Mouse (Mus musculus): ENCODE measurements around the gene Btnl1. TPM values are rescaled to one million over a fixed set of nuclear protein-coding genes. Genes with fewer than 3 reads are reported as not detected.

The Btnl1 gene
- polyA plus RNA-seq, 1 experiment from 2014 or later, result not detected

- WGBS, result 77% methylated on average over 7 of the region's 7 CpGs
- no peak overlapping the region for H3K27ac ChIP-seq (replicated peaks)
- H3K9me3 ChIP-seq, result no peaks in the 10 kb centered on the region
- no peak overlapping the region for H3K9ac ChIP-seq (replicated peaks)
- no peaks in the 10 kb centered on the region for H3K36me3 ChIP-seq
- peak overlapping the region; percentile 68; the same call in 1 of the 2 replicates for H3K4me2 ChIP-seq (replicated peaks)
- 0 out of 2 replicates have a peak, but pooled peaks have one; percentile 2 for ATAC-seq (replicated peaks)
- H3K27me3 ChIP-seq, result no peaks in the 10 kb centered on the region
- 0 out of 2 replicates have a peak, but pooled peaks cover 3% of the 10 kb centered on the region for H3K4me1 ChIP-seq
- no peak overlapping the region; the same call in 1 of the 2 replicates for H3K4me3 ChIP-seq
Observed at GRCm38 (mm10) chr17:34391507-34391906, 14.6 kb downstream of the Btnl1 start.

- Histone ChIP-seq H3K36me3 (no peaks in the 10 kb centered on the region), H3K27ac (replicated peaks) (no peak overlapping the region), H3K4me2 (replicated peaks) (peak overlapping the region; percentile 68), H3K27me3 (no peaks in the 10 kb centered on the region), H3K9ac (replicated peaks) (peak overlapping the region; percentile 39), H3K4me3 (peak overlapping the region; percentile 43), H3K9me3 (no peaks in the 10 kb centered on the region), H3K4me1 (0 out of 2 replicates have a peak, but pooled peaks cover 3% of the 10 kb centered on the region)
- 4% methylated on average over 24 of the region's 24 CpGs for WGBS
- peak; percentile 78; the same call in 1 of the 2 replicates for ATAC-seq (replicated peaks)
Observed at GRCm38 (mm10) chr17:34392321-34392720, 15.4 kb downstream of the Btnl1 start.

GRCm38 (mm10) chr17:34397357-34397756 is 20.4 kb downstream of the Btnl1 start:
- H3K9ac ChIP-seq (replicated peaks), result no peak overlapping the region
- H3K4me2 ChIP-seq (replicated peaks), result no peak overlapping the region
- no peak for ATAC-seq (replicated peaks)
- H3K27me3 ChIP-seq, result no peaks in the 10 kb centered on the region
- H3K4me3 ChIP-seq, result no peak overlapping the region
- no peak overlapping the region for H3K27ac ChIP-seq (replicated peaks)
- H3K36me3 ChIP-seq, result no peaks in the 10 kb centered on the region
- no peaks in the 10 kb centered on the region for H3K9me3 ChIP-seq
- 72% methylated on average over 5 of the region's 5 CpGs for WGBS
- no peaks in the 10 kb centered on the region for H3K4me1 ChIP-seq

- no peaks in the 10 kb centered on the region for H3K27me3 ChIP-seq
- H3K4me1 ChIP-seq, result no peaks in the 10 kb centered on the region
- peak overlapping the region; percentile 64 for H3K4me3 ChIP-seq
- no peak overlapping the region; the same call in 1 of the 2 replicates for H3K9ac ChIP-seq (replicated peaks)
- H3K27ac ChIP-seq (replicated peaks), result peak overlapping the region; percentile 98
- peak; percentile 85 for ATAC-seq (replicated peaks)
- H3K9me3 ChIP-seq, result no peaks in the 10 kb centered on the region
- peak overlapping the region; percentile 60 for H3K4me2 ChIP-seq (replicated peaks)
- no peaks in the 10 kb centered on the region for H3K36me3 ChIP-seq
- 10% methylated on average over 9 of the region's 9 CpGs for WGBS
Observed at GRCm38 (mm10) chr17:34398058-34398710, 21.3 kb downstream of the Btnl1 start.

GRCm38 (mm10) chr17:34398711-34399393 is 21.9 kb downstream of the Btnl1 start, which contains the start of gene BC051142:
BC051142 (plus strand) TSS chr17:34398820.
- H3K9ac ChIP-seq (replicated peaks), result peak within 1 kb of the TSS; percentile 82
- peak; percentile 99 for ATAC-seq (replicated peaks)
- no peaks in the 10 kb centered on the region for H3K4me1 ChIP-seq
- no peaks in the 10 kb centered on the region for H3K9me3 ChIP-seq
- H3K27me3 ChIP-seq, result no peaks in the 10 kb centered on the region
- peak within 1 kb of the TSS; percentile 60 for H3K4me2 ChIP-seq (replicated peaks)
- H3K27ac ChIP-seq (replicated peaks), result peak within 1 kb of the TSS; percentile 98
- H3K4me3 ChIP-seq, result peak within 1 kb of the TSS; percentile 64
- WGBS, result 8% methylated on average over 34 of the region's 34 CpGs
- H3K36me3 ChIP-seq, result no peaks in the 10 kb centered on the region

- H3K27me3 ChIP-seq, result no peaks in the 10 kb centered on the region
- H3K4me1 ChIP-seq, result no peaks in the 10 kb centered on the region
- ATAC-seq (replicated peaks), result no peak
- H3K9me3 ChIP-seq, result no peaks in the 10 kb centered on the region
- peak overlapping the region; percentile 64 for H3K4me3 ChIP-seq
- no peaks in the 10 kb centered on the region for H3K36me3 ChIP-seq
- H3K9ac ChIP-seq (replicated peaks), result peak overlapping the region; percentile 82
- 38% methylated on average over 4 of the region's 4 CpGs for WGBS
- peak overlapping the region; percentile 98 for H3K27ac ChIP-seq (replicated peaks)
- H3K4me2 ChIP-seq (replicated peaks), result peak overlapping the region; percentile 60
Observed at GRCm38 (mm10) chr17:34399394-34399715, 22.4 kb downstream of the Btnl1 start.

- ATAC-seq (replicated peaks), result no peak
- Histone ChIP-seq H3K4me2 (replicated peaks) (no peak overlapping the region), H3K9me3 (no peaks in the 10 kb centered on the region), H3K4me1 (no peaks in the 10 kb centered on the region), H3K27ac (replicated peaks) (no peak overlapping the region), H3K36me3 (no peaks in the 10 kb centered on the region), H3K27me3 (no peaks in the 10 kb centered on the region), H3K4me3 (no peak overlapping the region), H3K9ac (replicated peaks) (no peak overlapping the region)
- whole genome bisulfite sequencing, result 22% methylated on average over 6 of the region's 6 CpGs
Observed at GRCm38 (mm10) chr17:34411117-34411516, 34.2 kb downstream of the Btnl1 start.

- no peaks in the 10 kb centered on the region for H3K9me3 ChIP-seq
- WGBS, result 80% methylated on average over 7 of the region's 7 CpGs
- H3K27ac ChIP-seq (replicated peaks), result no peak overlapping the region
- H3K4me1 ChIP-seq, result no peaks in the 10 kb centered on the region
- no peaks in the 10 kb centered on the region for H3K27me3 ChIP-seq
- H3K9ac ChIP-seq (replicated peaks), result no peak overlapping the region
- no peak for ATAC-seq (replicated peaks)
- no peak overlapping the region for H3K4me2 ChIP-seq (replicated peaks)
- H3K4me3 ChIP-seq, result no peak overlapping the region
- H3K36me3 ChIP-seq, result no peaks in the 10 kb centered on the region
Observed at GRCm38 (mm10) chr17:34420014-34420413, 43.1 kb downstream of the Btnl1 start.

- no peak for ATAC-seq (replicated peaks)
Observed at GRCm38 (mm10) chr17:34427597-34427996, 50.7 kb downstream of the Btnl1 start.

More at GRCm38 (mm10) chr17:34427597-34427996, 50.7 kb downstream of the Btnl1 start:
- no peaks in the 10 kb centered on the region for H3K9me3 ChIP-seq
- no peak overlapping the region for H3K4me2 ChIP-seq (replicated peaks)
- H3K36me3 ChIP-seq, result no peaks in the 10 kb centered on the region
- no peak overlapping the region for H3K9ac ChIP-seq (replicated peaks)
- H3K27ac ChIP-seq (replicated peaks), result no peak overlapping the region
- no peak overlapping the region for H3K4me3 ChIP-seq
- no peaks in the 10 kb centered on the region for H3K27me3 ChIP-seq
- H3K4me1 ChIP-seq, result no peaks in the 10 kb centered on the region

Other genes starting within 250 kb of the Btnl1 start
- 1.0 and 1.4 TPM in 2 replicates for gene H2-DMb2, start 233.8 kb upstream of the Btnl1 start, polyA plus RNA-seq (2015; fragmentation: Nextera tagmentation; extraction: Ambion mirVana)
- gene H2-DMb1, start 224.1 kb upstream of the Btnl1 start, polyA plus RNA-seq (2015; fragmentation: Nextera tagmentation; extraction: Ambion mirVana), result 0.88 and 0.91 TPM in 2 replicates
- gene Tap1, start 189.6 kb upstream of the Btnl1 start, polyA plus RNA-seq (2015; fragmentation: Nextera tagmentation; extraction: Ambion mirVana), result 1.5 and 1.6 TPM in 2 replicates
- 0.73 and 1.1 TPM in 2 replicates for gene Psmb9, start 189.4 kb upstream of the Btnl1 start, polyA plus RNA-seq (2015; fragmentation: Nextera tagmentation; extraction: Ambion mirVana)
- gene Psmb8, start 179.4 kb upstream of the Btnl1 start, polyA plus RNA-seq (2015; fragmentation: Nextera tagmentation; extraction: Ambion mirVana), result 2.3 and 2.6 TPM in 2 replicates
- gene Tap2, start 173.6 kb upstream of the Btnl1 start, polyA plus RNA-seq (2015; fragmentation: Nextera tagmentation; extraction: Ambion mirVana), result 1.3 and 1.7 TPM in 2 replicates
- gene H2-Ob, start 138.2 kb upstream of the Btnl1 start, polyA plus RNA-seq (2015; fragmentation: Nextera tagmentation; extraction: Ambion mirVana), result 0.20 TPM in 1 of 2 replicates, not detected in the other
- gene H2-Ab1, start 119.4 kb upstream of the Btnl1 start, polyA plus RNA-seq (2015; fragmentation: Nextera tagmentation; extraction: Ambion mirVana), result 0.86 and 1.2 TPM in 2 replicates
- gene H2-Aa, start 89.3 kb upstream of the Btnl1 start, polyA plus RNA-seq (2015; fragmentation: Nextera tagmentation; extraction: Ambion mirVana), result 0.23 TPM in 1 of 2 replicates, not detected in the other
- gene H2-Eb1, start 71.3 kb upstream of the Btnl1 start, polyA plus RNA-seq (2015; fragmentation: Nextera tagmentation; extraction: Ambion mirVana), result 1.1 and 1.6 TPM in 2 replicates
- 0.14 TPM in 1 of 2 replicates, not detected in the other for gene H2-Eb2, start 51.5 kb upstream of the Btnl1 start, polyA plus RNA-seq (2015; fragmentation: Nextera tagmentation; extraction: Ambion mirVana)
- 0.06 TPM in 1 of 2 replicates, not detected in the other for gene Btnl2, start 22.3 kb upstream of the Btnl1 start, polyA plus RNA-seq (2015; fragmentation: Nextera tagmentation; extraction: Ambion mirVana)
- 1.5 and 3.3 TPM in 2 replicates for gene BC051142, start 21.7 kb downstream of the Btnl1 start, polyA plus RNA-seq (2015; fragmentation: Nextera tagmentation; extraction: Ambion mirVana)
- gene Btnl4, start 100.2 kb downstream of the Btnl1 start, polyA plus RNA-seq (2015; fragmentation: Nextera tagmentation; extraction: Ambion mirVana), result not detected in 2 replicates
- not detected in 2 replicates for gene Btnl6, start 140.2 kb downstream of the Btnl1 start, polyA plus RNA-seq (2015; fragmentation: Nextera tagmentation; extraction: Ambion mirVana)
- gene Notch4, start 187.1 kb downstream of the Btnl1 start, polyA plus RNA-seq (2015; fragmentation: Nextera tagmentation; extraction: Ambion mirVana), result 5.8 and 6.1 TPM in 2 replicates
- gene Gpsm3, start 212.7 kb downstream of the Btnl1 start, polyA plus RNA-seq (2015; fragmentation: Nextera tagmentation; extraction: Ambion mirVana), result 2.7 and 3.2 TPM in 2 replicates
- gene Pbx2, start 214.1 kb downstream of the Btnl1 start, polyA plus RNA-seq (2015; fragmentation: Nextera tagmentation; extraction: Ambion mirVana), result 6.8 and 7.5 TPM in 2 replicates
- gene Ager, start 220.7 kb downstream of the Btnl1 start, polyA plus RNA-seq (2015; fragmentation: Nextera tagmentation; extraction: Ambion mirVana), result 1.8 TPM in 2 replicates
- gene Rnf5, start 226.6 kb downstream of the Btnl1 start, polyA plus RNA-seq (2015; fragmentation: Nextera tagmentation; extraction: Ambion mirVana), result 313 and 321 TPM in 2 replicates
- gene Agpat1, start 227.1 kb downstream of the Btnl1 start, polyA plus RNA-seq (2015; fragmentation: Nextera tagmentation; extraction: Ambion mirVana), result 89.2 and 91.1 TPM in 2 replicates
- gene Egfl8, start 238.8 kb downstream of the Btnl1 start, polyA plus RNA-seq (2015; fragmentation: Nextera tagmentation; extraction: Ambion mirVana), result 6.1 and 7.4 TPM in 2 replicates

Data from forebrain, embryonic 15.5 days (tissue).